Mouse (Mus musculus): Measurements from ENCODE around the gene E2f7. TPM values are rescaled to one million over a fixed set of nuclear protein-coding genes. Genes with fewer than 3 reads are reported as not detected.

E2f7 gene
- polyA plus RNA-seq, 1 experiment from 2014 or later: 34.0 TPM

- Histone ChIP-seq H3K27me3 (ENCODE audit: control insufficient read depth, insufficient read depth, low read length) (no peaks in the 10 kb centered on the region), H3K9me3 (replicated peaks; ENCODE audit: control insufficient read depth, low read length) (no peaks in the 10 kb centered on the region), H3K36me3 (replicated peaks; ENCODE audit: control insufficient read depth, insufficient read depth, low read depth, low read length) (no peaks in the 10 kb centered on the region), H3K4me1 (ENCODE audit: control insufficient read depth, insufficient read depth, low read length) (no peaks in the 10 kb centered on the region), H3K4me2 (ENCODE audit: low read depth, low read length) (no peak overlapping the region), H3K4me3 (ENCODE audit: low read depth, low read length) (no peak overlapping the region), H3K9ac (replicated peaks; ENCODE audit: low read length) (no peak overlapping the region), H3K27ac (replicated peaks; ENCODE audit: low read depth, low read length) (no peak overlapping the region)
- DNase-seq (ENCODE audit: low spot score): peak; percentile 71
- no peak; the same call in 1 of the 2 replicates for ATAC-seq (replicated peaks; ENCODE audit: insufficient number of reproducible peaks, low FRiP score, low TSS enrichment, low read depth)
- WGBS: 29% methylated on average over 6 of the region's 6 CpGs
Measured at GRCm38 (mm10) chr10:110835115-110835806, 90.0 kb downstream of the E2f7 start.

Other genes starting within 250 kb of the E2f7 start
- gene Csrp2, start 174.3 kb downstream of the E2f7 start, polyA plus RNA-seq (2014; fragmentation: Nextera tagmentation; extraction: Ambion mirVana): 264 and 268 TPM in 2 replicates